Mouse (Mus musculus): ENCODE data around the gene Hivep3.

DNA sequence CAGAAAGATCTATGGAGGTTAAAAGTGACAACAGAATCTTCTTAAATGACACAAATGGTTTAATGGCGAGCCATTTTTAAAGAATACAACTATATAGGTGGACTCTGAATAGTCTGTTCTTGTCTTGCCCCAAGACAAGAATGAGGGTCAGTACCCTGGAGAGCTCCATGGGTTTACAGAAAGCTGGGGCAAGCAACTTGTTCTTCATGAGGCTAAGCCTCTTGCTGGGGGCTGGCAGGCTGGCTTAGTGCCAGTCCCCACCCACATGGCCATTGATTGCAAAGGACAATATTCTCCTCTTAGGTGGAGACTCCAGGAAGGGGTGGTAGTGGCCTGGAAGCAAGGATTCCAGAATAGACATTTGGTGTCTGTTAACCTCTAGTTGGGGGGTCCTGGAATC is 170.2 kb downstream of the Hivep3 start:
- no peak for TF ChIP-seq MYOD1 (IDR thresholded peaks at IDR 0.05; ENCODE audit: control insufficient read depth in 1 of 3, insufficient read length in 2 of 3, low read depth in 2 of 3)
- no peak for TF ChIP-seq POLR2A (IDR thresholded peaks at IDR 0.05; ENCODE audit: insufficient read length, low read depth)
- no peak for TF ChIP-seq TCF3 (IDR thresholded peaks at IDR 0.05; ENCODE audit: insufficient read length, low read depth)
- no peak for TF ChIP-seq MAX (IDR thresholded peaks at IDR 0.05; ENCODE audit: low read depth)
- TF ChIP-seq POLR2AphosphoS2 (IDR thresholded peaks at IDR 0.05; ENCODE audit: insufficient read length, low read depth), result no peak
- TF ChIP-seq USF1 (IDR thresholded peaks at IDR 0.05; ENCODE audit: low read depth), result no peak
- TF ChIP-seq CEBPB (IDR thresholded peaks at IDR 0.05; ENCODE audit: insufficient read depth, poor library complexity, severe bottlenecking), result no peak
- TF ChIP-seq E2F4 (IDR thresholded peaks at IDR 0.05; ENCODE audit: insufficient read depth), result no peak
- TF ChIP-seq MYOG (IDR thresholded peaks at IDR 0.05; ENCODE audit: control insufficient read depth in 1 of 3, insufficient read depth in 1 of 3, insufficient read length in 2 of 3, low read depth in 2 of 3), result no peak
- no peak for TF ChIP-seq TCF12 (IDR thresholded peaks at IDR 0.05; ENCODE audit: insufficient read depth, poor library complexity, severe bottlenecking)
- no peak for TF ChIP-seq SRF (IDR thresholded peaks at IDR 0.05; ENCODE audit: control insufficient read depth, insufficient read length, low read depth)
- TF ChIP-seq REST (IDR thresholded peaks at IDR 0.05; ENCODE audit: insufficient read depth, insufficient read length), result peak; percentile 36

All from myocyte (in vitro differentiated cells).